Mouse (Mus musculus): ENCODE measurements around the gene Lce6a. TPM values are rescaled to one million over a fixed set of nuclear protein-coding genes. Genes with fewer than 3 reads are reported as not detected.

Gene Lce6a
- polyA plus RNA-seq (2014; fragmentation: Illumina TruSeq; extraction: RNeasy Lipid Tissue Mini Kit (QIAGEN cat#74804); ENCODE audit: low read depth, low replicate concordance), result not detected

DNA sequence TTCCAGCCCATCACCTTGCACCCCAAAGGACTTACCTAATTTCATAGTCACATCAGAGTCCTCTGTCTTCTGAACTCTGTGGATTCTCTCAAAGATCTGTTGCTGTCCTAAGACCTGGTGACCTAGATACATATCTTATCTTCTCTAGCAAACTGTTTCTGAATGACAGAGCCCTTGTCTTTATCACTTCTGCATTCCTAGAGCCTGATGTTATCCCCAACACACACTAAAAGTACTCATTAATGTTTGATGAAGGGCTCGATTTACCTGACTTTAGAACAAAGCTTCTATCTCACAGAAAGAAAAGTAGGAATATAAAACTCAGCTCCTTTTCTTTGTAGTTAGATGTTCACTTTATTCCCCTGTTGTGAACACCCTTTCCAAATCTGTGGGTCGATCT lies at the start of gene Lce6a:
Gene Lce6a, minus strand, starts transcription at position 101 of the 400 bp plus-strand sequence.

DNA sequence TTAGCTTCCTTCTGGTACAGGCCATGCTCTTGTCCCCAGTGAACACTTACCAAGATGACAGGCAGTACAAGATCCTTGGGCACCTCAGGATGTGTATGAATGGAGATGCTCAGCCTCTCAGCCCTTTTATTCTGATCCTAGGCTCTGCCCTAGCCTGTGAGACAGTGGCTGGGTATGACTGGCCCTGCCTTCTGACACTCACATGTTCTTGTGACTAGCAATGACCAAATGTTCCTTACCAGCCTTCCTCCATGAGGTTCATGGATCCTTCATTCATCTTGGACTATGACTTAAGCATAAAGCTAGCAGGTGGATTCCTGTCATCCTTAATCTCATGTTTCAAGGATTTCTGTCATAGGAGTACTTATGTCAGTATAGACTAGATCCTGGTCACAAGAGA lies 48.8 kb upstream of the Lce6a start, which contains the start of gene Lce1a2:
Gene Lce1a2, minus strand, starts transcription at position 101 of the 400 bp plus-strand sequence.

DNA sequence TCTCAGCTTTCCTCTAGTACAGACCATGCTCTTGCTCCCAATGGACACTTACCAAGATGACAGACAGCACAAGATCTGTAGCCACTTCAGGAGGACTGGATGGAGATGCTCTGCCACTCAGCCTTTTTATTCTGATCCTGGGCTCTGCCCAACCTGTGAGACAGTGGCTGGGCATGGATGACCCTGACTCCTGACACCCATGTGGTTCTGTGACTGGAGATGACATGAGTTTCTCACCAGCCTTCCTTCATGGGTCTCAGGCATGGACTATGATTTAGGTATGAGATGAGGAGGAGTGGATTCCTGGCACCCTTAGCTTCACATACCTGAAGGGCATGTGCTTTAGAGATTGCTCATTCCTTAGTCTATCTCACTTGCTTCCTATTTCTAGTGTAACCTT lies 35.4 kb upstream of the Lce6a start, which contains the start of gene Lce1b:
Gene Lce1b, minus strand, starts transcription at position 101 of the 400 bp plus-strand sequence.

DNA sequence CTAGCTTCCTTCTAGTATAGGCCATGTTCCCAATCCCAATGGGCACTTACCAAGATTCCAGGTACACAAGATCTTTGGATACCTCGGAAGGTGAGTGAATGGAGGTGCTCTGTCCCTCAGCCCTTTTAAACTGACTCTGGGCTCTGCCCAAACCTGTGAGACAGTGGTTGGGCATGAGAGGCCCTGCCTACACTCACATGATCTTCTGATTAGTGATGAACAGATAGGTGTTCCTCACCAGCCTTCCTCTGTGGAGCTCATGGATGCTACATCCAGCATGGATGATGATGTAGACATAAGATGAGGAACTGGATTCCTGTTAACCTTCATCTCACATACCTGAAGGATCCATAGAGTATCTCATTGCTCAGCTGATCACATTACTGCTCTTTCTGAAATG lies 26.7 kb upstream of the Lce6a start, which contains the start of gene Lce1a1:
Gene Lce1a1, minus strand, starts transcription at position 101 of the 400 bp plus-strand sequence.

DNA sequence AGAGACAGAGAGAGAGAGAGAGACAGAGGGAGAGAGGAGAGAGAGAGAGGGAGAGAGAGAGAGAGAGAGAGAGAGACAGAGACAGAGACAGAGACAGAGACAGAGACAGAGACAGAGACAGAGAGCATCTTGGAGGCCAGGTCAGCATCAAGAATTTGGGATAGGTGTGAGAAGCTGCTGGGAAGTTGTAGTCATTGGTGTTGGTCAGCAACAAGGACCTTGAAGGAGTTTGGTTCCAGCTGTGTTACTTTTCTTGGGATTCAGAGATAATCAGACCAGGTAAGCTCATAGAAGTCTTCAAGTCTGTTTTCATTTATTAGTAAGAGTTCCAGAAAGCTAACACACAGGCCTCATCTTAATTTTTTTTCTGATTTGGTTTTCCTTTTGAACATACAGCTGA lies 14.1 kb downstream of the Lce6a start, which contains the start of gene 2210017I01Rik:
Gene 2210017I01Rik, minus strand, starts transcription at position 101 of the 400 bp plus-strand sequence.

DNA sequence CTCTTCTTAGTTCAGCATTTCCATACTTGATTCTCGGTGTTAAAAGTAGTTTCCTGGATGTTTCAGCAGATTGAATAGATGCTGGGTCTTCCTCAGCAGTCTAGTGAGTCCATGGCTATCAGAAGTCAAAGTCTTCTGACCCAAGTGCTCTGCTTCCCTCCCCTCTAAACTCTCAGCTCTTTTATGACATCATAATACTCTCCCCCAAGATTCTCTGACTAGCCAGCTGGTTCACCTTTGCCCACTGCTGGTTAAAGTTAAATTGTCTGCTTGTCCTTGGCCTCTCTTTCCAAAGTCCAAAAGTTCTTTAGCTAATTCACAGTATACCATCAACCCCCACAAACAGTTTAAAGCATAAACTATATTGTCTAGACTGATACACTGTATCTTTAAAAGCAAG lies 32.6 kb downstream of the Lce6a start, which contains the start of gene Smcp:
Gene Smcp, minus strand, starts transcription at position 140 of the 400 bp plus-strand sequence.

DNA sequence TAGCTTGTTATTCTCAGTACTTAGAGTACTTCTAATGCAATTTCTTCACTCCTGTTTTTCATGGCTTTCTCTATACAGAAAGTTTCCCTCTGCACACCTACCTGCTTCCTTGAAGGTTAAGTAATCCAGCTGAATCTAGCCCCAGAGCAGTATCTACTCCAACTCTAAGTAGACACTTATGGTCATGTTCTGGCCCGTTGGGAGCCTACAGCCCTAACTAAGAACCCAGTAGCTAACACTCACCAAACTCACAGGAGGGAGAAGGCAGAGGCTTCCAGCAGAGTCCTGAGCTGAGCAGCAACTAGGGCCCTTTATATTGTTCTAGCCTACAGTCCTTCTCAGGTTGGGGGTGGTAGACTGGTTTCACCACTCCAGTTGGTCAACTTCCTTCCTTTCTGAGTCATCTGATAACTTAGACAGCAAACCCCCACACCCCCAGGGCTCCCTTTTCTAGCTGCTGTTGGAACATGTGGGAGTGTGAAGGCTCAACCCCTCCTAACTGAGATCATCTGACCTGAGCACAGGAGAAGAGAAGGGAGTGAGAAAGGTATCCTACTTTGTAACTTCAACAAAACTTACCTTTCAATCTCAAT lies 47.9 kb downstream of the Lce6a start, which contains the start of gene Ivl:
Gene Ivl, minus strand, starts transcription at position 287 of the 593 bp plus-strand sequence.

Other genes with a start within 250 kb of the Lce6a start
- not detected for gene Sprr2h, start 236.0 kb downstream of the Lce6a start, polyA plus RNA-seq (2014; fragmentation: Illumina TruSeq; extraction: RNeasy Lipid Tissue Mini Kit (QIAGEN cat#74804); ENCODE audit: low read depth, low replicate concordance)
- gene Sprr2i, start 213.7 kb downstream of the Lce6a start, polyA plus RNA-seq (2014; fragmentation: Illumina TruSeq; extraction: RNeasy Lipid Tissue Mini Kit (QIAGEN cat#74804); ENCODE audit: low read depth, low replicate concordance), result not detected
- not detected for gene Sprr2j-ps, start 203.6 kb downstream of the Lce6a start, polyA plus RNA-seq (2014; fragmentation: Illumina TruSeq; extraction: RNeasy Lipid Tissue Mini Kit (QIAGEN cat#74804); ENCODE audit: low read depth, low replicate concordance)
- gene Gm9774, start 192.2 kb downstream of the Lce6a start, polyA plus RNA-seq (2014; fragmentation: Illumina TruSeq; extraction: RNeasy Lipid Tissue Mini Kit (QIAGEN cat#74804); ENCODE audit: low read depth, low replicate concordance), result 4.8 TPM
- not detected for gene Sprr2k, start 189.1 kb downstream of the Lce6a start, polyA plus RNA-seq (2014; fragmentation: Illumina TruSeq; extraction: RNeasy Lipid Tissue Mini Kit (QIAGEN cat#74804); ENCODE audit: low read depth, low replicate concordance)
- gene Sprr1b, start 182.9 kb downstream of the Lce6a start, polyA plus RNA-seq (2014; fragmentation: Illumina TruSeq; extraction: RNeasy Lipid Tissue Mini Kit (QIAGEN cat#74804); ENCODE audit: low read depth, low replicate concordance), result not detected
- not detected for gene Sprr3, start 162.9 kb downstream of the Lce6a start, polyA plus RNA-seq (2014; fragmentation: Illumina TruSeq; extraction: RNeasy Lipid Tissue Mini Kit (QIAGEN cat#74804); ENCODE audit: low read depth, low replicate concordance)
- gene Sprr1a, start 135.8 kb downstream of the Lce6a start, polyA plus RNA-seq (2014; fragmentation: Illumina TruSeq; extraction: RNeasy Lipid Tissue Mini Kit (QIAGEN cat#74804); ENCODE audit: low read depth, low replicate concordance), result not detected
- gene Sprr4, start 121.2 kb downstream of the Lce6a start, polyA plus RNA-seq (2014; fragmentation: Illumina TruSeq; extraction: RNeasy Lipid Tissue Mini Kit (QIAGEN cat#74804); ENCODE audit: low read depth, low replicate concordance), result not detected
- gene 2310046K23Rik, start 87.1 kb downstream of the Lce6a start, polyA plus RNA-seq (2014; fragmentation: Illumina TruSeq; extraction: RNeasy Lipid Tissue Mini Kit (QIAGEN cat#74804); ENCODE audit: low read depth, low replicate concordance), result not detected
- gene Ivl, start 47.9 kb downstream of the Lce6a start, polyA plus RNA-seq (2014; fragmentation: Illumina TruSeq; extraction: RNeasy Lipid Tissue Mini Kit (QIAGEN cat#74804); ENCODE audit: low read depth, low replicate concordance), result not detected
- gene Smcp, start 32.7 kb downstream of the Lce6a start, polyA plus RNA-seq (2014; fragmentation: Illumina TruSeq; extraction: RNeasy Lipid Tissue Mini Kit (QIAGEN cat#74804); ENCODE audit: low read depth, low replicate concordance), result 191 TPM
- not detected for gene 2210017I01Rik, start 14.2 kb downstream of the Lce6a start, polyA plus RNA-seq (2014; fragmentation: Illumina TruSeq; extraction: RNeasy Lipid Tissue Mini Kit (QIAGEN cat#74804); ENCODE audit: low read depth, low replicate concordance)
- gene Lce1a1, start 26.6 kb upstream of the Lce6a start, polyA plus RNA-seq (2014; fragmentation: Illumina TruSeq; extraction: RNeasy Lipid Tissue Mini Kit (QIAGEN cat#74804); ENCODE audit: low read depth, low replicate concordance), result not detected
- not detected for gene Lce1b, start 35.3 kb upstream of the Lce6a start, polyA plus RNA-seq (2014; fragmentation: Illumina TruSeq; extraction: RNeasy Lipid Tissue Mini Kit (QIAGEN cat#74804); ENCODE audit: low read depth, low replicate concordance)
- not detected for gene Lce1a2, start 48.7 kb upstream of the Lce6a start, polyA plus RNA-seq (2014; fragmentation: Illumina TruSeq; extraction: RNeasy Lipid Tissue Mini Kit (QIAGEN cat#74804); ENCODE audit: low read depth, low replicate concordance)
- gene Lce1c, start 57.6 kb upstream of the Lce6a start, polyA plus RNA-seq (2014; fragmentation: Illumina TruSeq; extraction: RNeasy Lipid Tissue Mini Kit (QIAGEN cat#74804); ENCODE audit: low read depth, low replicate concordance), result not detected
- not detected for gene Lce1d, start 65.5 kb upstream of the Lce6a start, polyA plus RNA-seq (2014; fragmentation: Illumina TruSeq; extraction: RNeasy Lipid Tissue Mini Kit (QIAGEN cat#74804); ENCODE audit: low read depth, low replicate concordance)
- gene Lce1e, start 87.4 kb upstream of the Lce6a start, polyA plus RNA-seq (2014; fragmentation: Illumina TruSeq; extraction: RNeasy Lipid Tissue Mini Kit (QIAGEN cat#74804); ENCODE audit: low read depth, low replicate concordance), result not detected
- gene Lce1f, start 98.7 kb upstream of the Lce6a start, polyA plus RNA-seq (2014; fragmentation: Illumina TruSeq; extraction: RNeasy Lipid Tissue Mini Kit (QIAGEN cat#74804); ENCODE audit: low read depth, low replicate concordance), result not detected
- gene Gm38119, start 117.4 kb upstream of the Lce6a start, polyA plus RNA-seq (2014; fragmentation: Illumina TruSeq; extraction: RNeasy Lipid Tissue Mini Kit (QIAGEN cat#74804); ENCODE audit: low read depth, low replicate concordance), result not detected
- not detected for gene Lce1g, start 130.7 kb upstream of the Lce6a start, polyA plus RNA-seq (2014; fragmentation: Illumina TruSeq; extraction: RNeasy Lipid Tissue Mini Kit (QIAGEN cat#74804); ENCODE audit: low read depth, low replicate concordance)
- not detected for gene Lce1h, start 143.4 kb upstream of the Lce6a start, polyA plus RNA-seq (2014; fragmentation: Illumina TruSeq; extraction: RNeasy Lipid Tissue Mini Kit (QIAGEN cat#74804); ENCODE audit: low read depth, low replicate concordance)
- not detected for gene Lce1i, start 157.2 kb upstream of the Lce6a start, polyA plus RNA-seq (2014; fragmentation: Illumina TruSeq; extraction: RNeasy Lipid Tissue Mini Kit (QIAGEN cat#74804); ENCODE audit: low read depth, low replicate concordance)
- gene Lce1j, start 168.9 kb upstream of the Lce6a start, polyA plus RNA-seq (2014; fragmentation: Illumina TruSeq; extraction: RNeasy Lipid Tissue Mini Kit (QIAGEN cat#74804); ENCODE audit: low read depth, low replicate concordance), result not detected
- gene Lce1k, start 186.2 kb upstream of the Lce6a start, polyA plus RNA-seq (2014; fragmentation: Illumina TruSeq; extraction: RNeasy Lipid Tissue Mini Kit (QIAGEN cat#74804); ENCODE audit: low read depth, low replicate concordance), result not detected
- gene Kprp, start 205.6 kb upstream of the Lce6a start, polyA plus RNA-seq (2014; fragmentation: Illumina TruSeq; extraction: RNeasy Lipid Tissue Mini Kit (QIAGEN cat#74804); ENCODE audit: low read depth, low replicate concordance), result not detected
- gene Lce1l, start 229.6 kb upstream of the Lce6a start, polyA plus RNA-seq (2014; fragmentation: Illumina TruSeq; extraction: RNeasy Lipid Tissue Mini Kit (QIAGEN cat#74804); ENCODE audit: low read depth, low replicate concordance), result not detected
- gene 2310050C09Rik, start 248.6 kb upstream of the Lce6a start, polyA plus RNA-seq (2014; fragmentation: Illumina TruSeq; extraction: RNeasy Lipid Tissue Mini Kit (QIAGEN cat#74804); ENCODE audit: low read depth, low replicate concordance), result not detected

All from adipose tissue, adult 10 weeks (tissue).